Mouse (Mus musculus) cerebral cortex, adult 2 months (tissue): ENCODE data around the gene Ccdc33.

Source experiments
- WGBS: fragments of 180-500 bp; shearing (Covaris S2); methylation state at CpG from one replicate; pipeline ENCODE4 v1.1.7; 2018; 5-methylcytosine and 5-hydroxymethylcytosine counted together

The Ccdc33 gene

DNA sequence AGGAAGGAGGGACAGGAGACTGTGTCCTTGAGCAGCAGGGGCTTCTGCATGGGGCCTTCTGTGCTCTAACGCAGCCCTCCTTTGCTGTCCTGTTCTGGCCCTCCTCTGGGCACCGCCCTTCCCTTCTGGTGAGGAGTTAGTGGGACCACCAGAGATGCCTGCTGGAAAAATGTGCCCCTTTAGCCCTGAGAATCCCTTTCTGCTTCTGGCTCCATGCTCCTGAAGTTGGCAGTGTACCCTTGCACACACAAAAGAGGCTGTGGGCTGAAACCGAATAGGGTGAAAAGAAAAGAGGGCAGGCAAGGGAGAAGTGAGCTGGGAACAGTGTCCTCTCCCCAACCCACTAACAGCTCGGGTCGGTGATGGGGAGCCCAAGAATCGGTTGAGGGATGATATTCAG lies 69.4 kb downstream of the Ccdc33 start:
- WGBS, result 57% methylated on average over 6 of the region's 6 CpGs

- 25% methylated on average over 6 of the region's 6 CpGs for WGBS
These were observed 70.0 kb downstream of the Ccdc33 start for GRCm38 (mm10) chr9:58048621-58049020.

GRCm38 (mm10) chr9:58047061-58047460 lies 71.6 kb downstream of the Ccdc33 start:
- 80% methylated on average over 10 of the region's 10 CpGs for WGBS

DNA sequence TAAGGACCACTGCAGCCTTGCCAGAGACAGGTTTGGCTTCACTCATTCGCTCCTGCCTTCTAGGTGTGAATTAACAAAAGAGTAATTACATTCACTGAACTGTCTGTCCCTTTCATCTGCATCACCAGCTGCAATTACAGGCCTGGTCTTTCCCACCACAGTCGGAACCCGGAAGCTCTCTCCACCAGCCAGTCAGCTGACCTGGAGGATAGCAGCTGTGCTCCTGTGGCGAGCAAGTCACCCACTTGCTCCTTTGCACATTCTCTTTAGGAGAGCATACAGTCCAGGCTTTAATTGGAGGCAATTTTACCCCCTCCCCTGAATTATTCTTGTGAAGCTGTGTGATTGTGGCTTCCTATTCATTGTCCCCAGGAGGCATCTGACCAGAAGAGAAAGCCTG lies 73.0 kb downstream of the Ccdc33 start:
- 70% methylated on average over 4 of the region's 4 CpGs for WGBS

GRCm38 (mm10) chr9:58044828-58045227 lies 73.8 kb downstream of the Ccdc33 start:
- WGBS, result 70% methylated on average over 10 of the region's 10 CpGs

- 83% methylated on average over 10 of the region's 10 CpGs for WGBS
These were observed 75.1 kb downstream of the Ccdc33 start for GRCm38 (mm10) chr9:58043496-58044017.

GRCm38 (mm10) chr9:58042391-58042790 lies 76.2 kb downstream of the Ccdc33 start:
- WGBS, result 69% methylated on average over 10 of the region's 10 CpGs

- 70% methylated on average over 4 of the region's 4 CpGs for WGBS
These were observed 77.6 kb downstream of the Ccdc33 start for GRCm38 (mm10) chr9:58040977-58041376.

- 37% methylated on average over 19 of the region's 19 CpGs for WGBS
These were observed 80.0 kb downstream of the Ccdc33 start for GRCm38 (mm10) chr9:58038500-58039168.

DNA sequence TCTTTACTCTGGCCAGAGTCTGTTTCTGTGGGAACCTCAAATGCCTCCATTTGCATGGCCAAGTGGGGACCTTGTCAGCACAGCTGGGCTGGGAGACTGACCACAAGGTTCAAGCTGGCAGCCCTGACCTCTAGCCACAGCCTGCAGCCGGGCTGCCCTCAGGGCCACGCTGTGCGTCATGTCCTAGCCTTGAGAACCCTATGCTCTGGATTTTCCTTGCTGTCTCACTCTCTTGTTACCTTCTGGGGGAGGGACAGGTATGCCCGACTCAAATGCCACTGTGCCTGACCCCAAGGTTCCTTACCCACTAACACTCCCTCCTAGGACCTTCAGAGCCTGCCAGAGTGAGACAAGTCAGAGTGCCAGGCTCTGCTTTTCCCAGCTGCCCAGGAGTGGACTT lies 81.7 kb downstream of the Ccdc33 start:
- 90% methylated on average over 4 of the region's 4 CpGs for WGBS

- 57% methylated on average over 7 of the region's 7 CpGs for WGBS
These were observed 82.5 kb downstream of the Ccdc33 start for GRCm38 (mm10) chr9:58035951-58036698.

- WGBS, result 31% methylated on average over 2 of the region's 2 CpGs
These were observed 83.1 kb downstream of the Ccdc33 start for GRCm38 (mm10) chr9:58035519-58035918.

DNA sequence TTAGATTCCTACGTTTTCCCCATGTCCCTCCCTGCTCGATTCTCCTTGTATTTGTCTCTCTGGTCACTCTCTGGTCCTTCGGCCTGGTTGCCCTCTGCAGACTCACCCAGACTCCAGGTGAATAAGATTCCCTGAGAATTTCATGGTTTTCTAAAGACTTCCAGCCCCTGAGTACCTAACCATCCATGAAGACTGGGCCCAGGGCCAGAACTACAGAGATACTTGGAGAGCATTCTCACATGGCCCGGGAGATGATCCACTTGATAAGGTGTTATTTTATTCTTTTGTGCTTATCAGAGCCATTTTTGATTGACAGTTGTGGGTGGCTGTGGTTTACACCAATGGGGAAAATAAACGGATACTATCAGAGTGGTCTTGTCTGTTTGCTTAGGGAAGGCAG lies 86.7 kb downstream of the Ccdc33 start:
- 83% methylated on average over 5 of the region's 5 CpGs for WGBS

DNA sequence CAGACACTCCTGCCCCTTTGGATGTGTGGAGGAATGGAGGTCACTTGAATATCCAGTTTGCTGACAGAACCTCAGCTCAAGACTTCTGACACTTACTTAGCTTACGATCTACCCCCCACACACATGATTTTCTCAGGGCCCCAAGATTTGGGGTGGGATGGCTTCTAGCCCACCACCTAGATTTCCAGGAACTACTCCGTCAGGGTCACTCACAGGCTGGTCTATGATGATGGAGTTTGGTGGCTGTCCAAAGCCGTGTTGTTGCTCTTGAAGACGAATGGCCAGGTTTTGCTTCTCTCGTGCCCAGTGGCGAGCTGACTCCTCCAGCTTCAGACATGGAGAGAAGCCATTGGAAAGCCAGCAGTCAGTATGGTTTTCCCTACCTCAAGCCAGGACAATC lies 89.0 kb downstream of the Ccdc33 start:
- WGBS, result 92% methylated on average over 6 of the region's 6 CpGs

GRCm38 (mm10) chr9:58028841-58029240 lies 89.8 kb downstream of the Ccdc33 start:
- WGBS, result 82% methylated on average over 5 of the region's 5 CpGs

DNA sequence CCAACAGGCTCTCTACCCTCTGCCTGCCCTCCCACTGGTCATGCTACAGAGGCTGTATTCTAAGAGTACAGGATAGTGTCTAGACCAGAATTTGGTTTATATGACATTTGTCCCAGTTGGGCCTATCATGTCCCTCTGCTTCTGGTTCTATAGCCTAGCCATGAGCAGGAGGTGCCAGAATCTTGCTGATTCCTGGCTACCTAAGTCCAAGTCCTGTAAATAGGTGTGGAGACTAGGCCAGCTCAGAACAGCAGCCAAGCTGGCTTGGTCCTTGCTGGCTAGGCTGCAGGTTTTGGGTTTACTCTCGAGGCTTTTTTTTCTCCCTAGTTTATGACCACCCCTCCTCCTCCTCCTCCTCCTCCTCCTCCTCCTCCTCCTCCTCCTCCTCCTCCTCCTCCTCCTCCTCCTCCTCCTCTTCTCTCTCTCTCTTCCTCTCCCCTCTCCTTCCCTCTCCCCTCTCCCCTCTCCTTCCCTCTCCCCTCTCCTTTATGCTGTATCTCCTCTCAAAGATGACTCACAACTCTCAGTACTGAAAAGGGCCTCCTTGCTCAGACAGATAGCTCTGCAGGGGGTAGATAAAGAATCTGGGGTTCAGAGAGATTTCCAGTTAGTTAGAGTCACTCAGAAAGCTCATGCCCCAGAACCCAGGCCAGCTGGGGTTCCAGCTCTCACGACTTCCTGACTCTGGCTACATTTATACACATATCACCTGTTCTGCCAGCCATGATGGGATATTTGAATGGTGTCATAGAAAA lies 91.0 kb downstream of the Ccdc33 start:
- 30% methylated on average over 2 of the region's 2 CpGs for WGBS

DNA sequence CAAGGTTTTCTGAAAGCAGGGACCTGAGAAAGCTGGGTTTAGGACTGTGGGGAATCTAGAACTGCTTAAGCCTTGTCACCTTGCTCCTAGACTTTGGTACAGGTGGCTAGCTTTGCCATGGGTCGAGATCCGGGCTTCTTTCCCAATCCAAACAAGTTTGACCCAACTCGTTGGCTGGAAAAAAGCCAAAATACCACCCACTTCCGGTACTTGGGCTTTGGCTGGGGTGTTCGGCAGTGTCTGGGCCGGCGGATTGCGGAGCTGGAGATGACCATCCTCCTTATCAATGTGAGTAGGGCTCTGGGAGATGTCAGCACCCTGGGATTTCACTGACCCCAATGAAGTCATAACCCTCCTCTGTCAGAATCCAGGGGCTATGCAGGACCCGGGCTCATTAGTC lies 92.6 kb downstream of the Ccdc33 start:
- WGBS, result 84% methylated on average over 9 of the region's 9 CpGs

GRCm38 (mm10) chr9:58018385-58018784 lies 100.2 kb downstream of the Ccdc33 start:
- 90% methylated on average over 5 of the region's 5 CpGs for WGBS

GRCm38 (mm10) chr9:58016962-58017361 lies 101.7 kb downstream of the Ccdc33 start:
- 82% methylated on average over 3 of the region's 3 CpGs for WGBS

- WGBS, result 87% methylated on average over 6 of the region's 6 CpGs
These were observed 102.8 kb downstream of the Ccdc33 start for GRCm38 (mm10) chr9:58015856-58016255.

- 77% methylated on average over 8 of the region's 8 CpGs for WGBS
These were observed 104.0 kb downstream of the Ccdc33 start for GRCm38 (mm10) chr9:58014393-58015160.

GRCm38 (mm10) chr9:58012935-58013334 lies 105.7 kb downstream of the Ccdc33 start:
- WGBS, result 34% methylated on average over 2 of the region's 2 CpGs
